Comparison of ENCODE assay signal across 19 mouse cellular contexts in the genomic region with DNA sequence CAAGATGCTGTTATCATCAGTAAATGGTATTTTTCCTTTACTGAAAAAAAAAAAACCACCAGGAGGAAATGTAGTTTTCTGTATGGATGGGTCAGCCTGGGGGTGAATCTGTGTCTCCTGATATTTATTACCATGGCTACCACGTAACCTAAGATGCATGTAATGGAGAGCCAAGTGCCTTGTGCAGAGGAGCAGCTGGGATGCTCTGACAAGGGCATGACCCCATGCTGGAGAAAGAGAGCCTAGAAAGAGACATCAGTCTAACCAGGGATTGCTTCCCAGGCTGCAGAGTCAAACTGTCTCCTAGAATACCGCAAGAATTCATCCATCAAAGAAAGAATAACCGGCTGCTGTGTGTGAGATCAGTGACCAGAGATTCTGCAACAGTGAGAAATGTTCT.
A peak's percentile ranks its signal among the peaks of the same experiment; 100 is the strongest.
DNase-seq lines count a peak whose midpoint lies in the region; ATAC-seq and TF ChIP-seq lines count a peak whose summit lies in the region.
"Had no signal": no experiment of that assay in that cellular context is flagged by ENCODE, and none has a peak within 500 bp of the region (broad histone marks: within the 10 kb centered on the region; RNA-seq: fewer than 3 reads in every experiment).

No protein-coding gene starts in this region.

- H3K27me3 ChIP-seq in hindbrain, embryonic 10.5 days (ENCODE audit: insufficient read depth, poor library complexity, severe bottlenecking): no peaks in the 10 kb centered on the region
- no peaks in the 10 kb centered on the region for H3K27me3 ChIP-seq in hindbrain, embryonic 16.5 days (replicated peaks; ENCODE audit: control insufficient read depth, insufficient read depth, low read length)
- no peaks in the 10 kb centered on the region for H3K27me3 ChIP-seq in neural tube, embryonic 15.5 days (replicated peaks)
- no peaks in the 10 kb centered on the region for H3K27me3 ChIP-seq in hindbrain, postnatal 0 days (ENCODE audit: insufficient read depth, low read length)
- H3K27me3 ChIP-seq: forebrain, embryonic 15.5 days; limb, embryonic 12.5 days; liver, embryonic 13.5 days; lung, embryonic 15.5 days had no signal

- no peak for ATAC-seq in hindbrain, embryonic 16.5 days
- no peak for ATAC-seq in neural tube, embryonic 15.5 days (ENCODE audit: low FRiP score)
- no peak for ATAC-seq in hindbrain, postnatal 0 days
- ATAC-seq: forebrain, embryonic 15.5 days had no signal

- peak overlapping the region; percentile 78 for H3K27ac ChIP-seq in hindbrain, embryonic 10.5 days
- no peak overlapping the region for H3K27ac ChIP-seq in hindbrain, embryonic 16.5 days (ENCODE audit: low read depth, low read length)
- no peak overlapping the region for H3K27ac ChIP-seq in neural tube, embryonic 15.5 days (replicated peaks)
- no peak overlapping the region for H3K27ac ChIP-seq in hindbrain, postnatal 0 days
- H3K27ac ChIP-seq: forebrain, embryonic 15.5 days; limb, embryonic 12.5 days; liver, embryonic 13.5 days; lung, embryonic 15.5 days; macrophage had no signal

- no peak overlapping the region for H3K4me2 ChIP-seq in hindbrain, embryonic 16.5 days (ENCODE audit: low read length)
- no peak overlapping the region for H3K4me2 ChIP-seq in neural tube, embryonic 15.5 days
- no peak overlapping the region for H3K4me2 ChIP-seq in hindbrain, postnatal 0 days (ENCODE audit: low read depth, low read length)
- H3K4me2 ChIP-seq: forebrain, embryonic 15.5 days; limb, embryonic 12.5 days; liver, embryonic 13.5 days; lung, embryonic 15.5 days had no signal

- DNase-seq in hindbrain, embryonic 10.5 days (ENCODE audit: low spot score): peak; percentile 67
- DNase-seq in neural tube, embryonic 10.5 days (ENCODE audit: extremely low spot score, low spot score): peak; percentile 52
- DNase-seq in hindbrain, postnatal 0 days (ENCODE audit: low spot score): peak; percentile 33
- no peak for DNase-seq in layer of hippocampus, adult 11-12 months (ENCODE audit: low spot score)
- no peak for DNase-seq in urinary bladder, postnatal 36 days (ENCODE audit: low spot score in 2 of 2)
- DNase-seq in gastrocnemius, postnatal 4 days (ENCODE audit: low spot score in 2 of 2): no peak
- DNase-seq: cerebellum, adult 11 months; cerebellum, postnatal 36 days; heart, postnatal 4 days; kidney, adult 11 months; liver, embryonic 13.5 days; retina, postnatal 1 day; thymus, postnatal 4 days had no signal

- H3K4me3 ChIP-seq in hindbrain, embryonic 10.5 days: no peak overlapping the region
- H3K4me3 ChIP-seq in hindbrain, embryonic 16.5 days (ENCODE audit: low read length): no peak overlapping the region
- no peak overlapping the region for H3K4me3 ChIP-seq in neural tube, embryonic 15.5 days (replicated peaks)
- no peak overlapping the region for H3K4me3 ChIP-seq in hindbrain, postnatal 0 days (ENCODE audit: low read length)
- H3K4me3 ChIP-seq: forebrain, embryonic 15.5 days; limb, embryonic 12.5 days; liver, embryonic 13.5 days; lung, embryonic 15.5 days had no signal

- TF ChIP-seq CTCF in hindbrain, postnatal 0 days (IDR thresholded peaks at IDR 0.05; ENCODE audit: low read depth): no peak

- no peaks in the 10 kb centered on the region for H3K9me3 ChIP-seq in hindbrain, embryonic 10.5 days
- H3K9me3 ChIP-seq in hindbrain, embryonic 16.5 days (ENCODE audit: control insufficient read depth, low read length): no peaks in the 10 kb centered on the region
- no peaks in the 10 kb centered on the region for H3K9me3 ChIP-seq in neural tube, embryonic 15.5 days (replicated peaks)
- no peaks in the 10 kb centered on the region for H3K9me3 ChIP-seq in hindbrain, postnatal 0 days (ENCODE audit: low read length)
- H3K9me3 ChIP-seq: forebrain, embryonic 15.5 days; limb, embryonic 12.5 days; liver, embryonic 13.5 days; lung, embryonic 15.5 days had no signal

- H3K36me3 ChIP-seq in hindbrain, embryonic 10.5 days: no peaks in the 10 kb centered on the region
- no peaks in the 10 kb centered on the region for H3K36me3 ChIP-seq in hindbrain, embryonic 16.5 days (ENCODE audit: control insufficient read depth, insufficient read depth, low read length)
- no peaks in the 10 kb centered on the region for H3K36me3 ChIP-seq in neural tube, embryonic 15.5 days
- no peaks in the 10 kb centered on the region for H3K36me3 ChIP-seq in hindbrain, postnatal 0 days (ENCODE audit: insufficient read depth, low read length)
- H3K36me3 ChIP-seq: forebrain, embryonic 15.5 days; limb, embryonic 12.5 days; liver, embryonic 13.5 days; lung, embryonic 15.5 days had no signal

- 17% methylated on average over 3 of the region's 3 CpGs for WGBS in hindbrain, embryonic 10.5 days
- 20% methylated on average over 3 of the region's 3 CpGs for WGBS in hindbrain, embryonic 16.5 days
- WGBS in neural tube, embryonic 15.5 days: 27% methylated on average over 3 of the region's 3 CpGs
- 17% methylated on average over 3 of the region's 3 CpGs for WGBS in hindbrain, postnatal 0 days

- H3K9ac ChIP-seq in hindbrain, embryonic 16.5 days (ENCODE audit: low read depth, low read length): no peak overlapping the region
- H3K9ac ChIP-seq in neural tube, embryonic 15.5 days (replicated peaks): no peak overlapping the region
- no peak overlapping the region for H3K9ac ChIP-seq in hindbrain, postnatal 0 days (replicated peaks; ENCODE audit: low read length)
- H3K9ac ChIP-seq: forebrain, embryonic 15.5 days; limb, embryonic 12.5 days; liver, embryonic 13.5 days; lung, embryonic 15.5 days had no signal

- H3K4me1 ChIP-seq in hindbrain, embryonic 10.5 days (replicated peaks): peaks cover 32% of the 10 kb centered on the region
- H3K4me1 ChIP-seq in hindbrain, embryonic 16.5 days (ENCODE audit: control insufficient read depth, insufficient read depth, low read depth, low read length): peaks cover 5% of the 10 kb centered on the region; the same call in 1 of the 2 replicates
- no peaks in the 10 kb centered on the region for H3K4me1 ChIP-seq in neural tube, embryonic 15.5 days
- H3K4me1 ChIP-seq in hindbrain, postnatal 0 days (ENCODE audit: insufficient read depth, low read length): no peaks in the 10 kb centered on the region
- H3K4me1 ChIP-seq: limb, embryonic 12.5 days; liver, embryonic 13.5 days; lung, embryonic 15.5 days had no signal

Comparison
In these comparisons a context has a peak if more than half of its experiments do, and no peak if none do; other contexts are left out.
1. DNase-seq: peak in hindbrain, embryonic 10.5 days (single experiment), neural tube, embryonic 10.5 days (single experiment) and hindbrain, postnatal 0 days (single experiment); none in layer of hippocampus, adult 11-12 months (single experiment), urinary bladder, postnatal 36 days (0 of 2) and gastrocnemius, postnatal 4 days (0 of 2).